Mouse (Mus musculus): ENCODE measurements around the gene L3mbtl1. TPM values are rescaled to one million over a fixed set of nuclear protein-coding genes. Genes with fewer than 3 reads are reported as not detected.
A peak's percentile ranks its signal among the peaks of the same experiment; 100 is the strongest.

Gene L3mbtl1
- polyA plus RNA-seq, 1 experiment = not detected

DNA sequence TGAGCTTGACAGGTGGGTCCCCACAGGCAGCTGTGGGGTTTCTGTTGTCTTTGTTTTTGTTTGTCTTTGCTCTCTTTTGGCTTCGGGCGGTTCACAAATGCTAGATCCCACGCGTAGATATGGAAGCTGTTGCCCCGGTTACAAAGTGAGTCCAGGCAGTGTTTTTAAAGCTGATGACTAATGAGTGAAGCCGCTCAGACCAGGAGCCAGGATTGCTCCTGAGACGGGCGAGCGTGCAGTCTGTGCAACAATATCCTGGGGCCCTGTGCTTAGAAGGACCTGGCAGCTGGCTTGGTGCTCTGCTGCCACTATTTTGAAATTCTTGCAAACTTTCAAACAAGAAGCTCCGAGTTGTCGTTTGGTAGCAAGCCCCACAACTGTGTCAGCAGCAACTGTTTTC is 30.4 kb downstream of the L3mbtl1 start:
- Histone ChIP-seq H3K27ac (ENCODE audit: insufficient read depth, low read depth, low read length) (no peak overlapping the region), H3K27me3 (ENCODE audit: control insufficient read depth, insufficient read depth, low read length) (no peaks in the 10 kb centered on the region), H3K36me3 (ENCODE audit: control insufficient read depth, insufficient read depth, low read length) (no peaks in the 10 kb centered on the region), H3K4me3 (ENCODE audit: low read depth, low read length) (no peak overlapping the region), H3K4me1 (ENCODE audit: control insufficient read depth, insufficient read depth, insufficient read length, low read length) (no peaks in the 10 kb centered on the region; the same call in 1 of the 2 replicates)
- 40% methylated on average over 11 of the region's 11 CpGs for WGBS
- no peak for TF ChIP-seq POLR2A (IDR thresholded peaks at IDR 0.05; ENCODE audit: low read depth, low read length)
- no peak for TF ChIP-seq CTCF (IDR thresholded peaks at IDR 0.05; ENCODE audit: extremely low read depth, insufficient read length, insufficient replicate concordance, low read depth, low read length)

DNA sequence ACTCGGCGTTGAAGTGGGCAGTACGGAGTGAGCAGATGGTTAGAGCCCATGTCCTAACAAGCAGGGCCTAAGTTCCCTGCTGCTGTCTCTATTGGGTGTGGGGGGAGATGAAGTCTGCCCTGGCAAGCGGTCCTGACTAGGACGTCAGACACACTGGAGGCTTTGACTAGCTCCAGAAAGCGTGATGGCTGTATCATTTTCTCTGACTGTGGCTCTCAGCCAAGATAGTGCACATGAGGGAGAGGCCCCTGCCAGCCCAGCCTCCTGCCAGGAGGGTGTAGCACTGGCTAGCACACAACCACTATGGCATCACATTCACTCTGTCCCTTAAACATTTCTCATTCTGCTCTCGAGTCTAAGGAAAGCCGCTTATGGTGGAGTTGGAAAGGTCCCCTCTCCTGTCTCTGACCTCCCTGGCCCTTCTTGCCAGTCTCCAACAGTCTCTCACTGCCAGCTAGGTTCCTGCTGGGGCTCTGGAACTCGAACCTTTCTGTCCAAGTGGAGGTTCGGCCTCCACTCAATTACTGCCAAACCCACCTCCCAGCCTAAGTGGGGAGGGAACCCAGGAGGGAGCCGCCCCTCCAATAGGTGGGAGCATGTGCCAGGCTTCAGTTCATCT is 32.0 kb downstream of the L3mbtl1 start:
- H3K27me3 ChIP-seq (ENCODE audit: control insufficient read depth, insufficient read depth, low read length) = no peaks in the 10 kb centered on the region
- no peak overlapping the region for H3K4me3 ChIP-seq (ENCODE audit: low read depth, low read length)
- H3K36me3 ChIP-seq (ENCODE audit: control insufficient read depth, insufficient read depth, low read length) = no peaks in the 10 kb centered on the region
- H3K27ac ChIP-seq (ENCODE audit: insufficient read depth, low read depth, low read length) = no peak overlapping the region
- WGBS = 74% methylated on average over 11 of the region's 11 CpGs
- no peaks in the 10 kb centered on the region; the same call in 1 of the 2 replicates for H3K4me1 ChIP-seq (ENCODE audit: control insufficient read depth, insufficient read depth, insufficient read length, low read length)
- TF ChIP-seq CTCF (IDR thresholded peaks at IDR 0.05; ENCODE audit: extremely low read depth, insufficient read length, insufficient replicate concordance, low read depth, low read length) (no peak), POLR2A (IDR thresholded peaks at IDR 0.05; ENCODE audit: low read depth, low read length) (no peak)

DNA sequence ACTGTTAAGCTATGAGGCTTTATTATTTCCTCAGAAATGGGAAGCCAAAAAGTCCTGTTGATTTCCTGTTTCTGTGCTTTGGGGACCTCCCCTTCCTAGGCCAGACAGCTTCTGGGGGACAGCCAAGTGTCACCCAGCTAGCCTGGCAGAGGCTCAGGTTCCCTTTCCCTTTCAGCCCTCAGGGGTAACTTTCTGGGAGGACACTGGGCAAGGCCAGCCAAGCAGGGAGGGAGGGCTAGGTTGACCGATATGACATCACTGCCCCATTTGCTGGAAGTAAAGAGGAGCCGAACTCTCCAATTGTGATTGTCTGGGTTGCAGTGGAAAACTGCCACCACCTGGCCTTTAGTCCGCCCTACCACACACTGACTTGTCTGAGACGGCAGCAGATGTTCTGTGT is 32.7 kb downstream of the L3mbtl1 start:
- no peak; the same call in 1 of the 2 replicates for TF ChIP-seq POLR2A (IDR thresholded peaks at IDR 0.05; ENCODE audit: low read depth, low read length)
- Histone ChIP-seq H3K4me3 (ENCODE audit: low read depth, low read length) (no peak overlapping the region), H3K27me3 (ENCODE audit: control insufficient read depth, insufficient read depth, low read length) (no peaks in the 10 kb centered on the region), H3K27ac (ENCODE audit: insufficient read depth, low read depth, low read length) (no peak overlapping the region), H3K4me1 (ENCODE audit: control insufficient read depth, insufficient read depth, insufficient read length, low read length) (no peaks in the 10 kb centered on the region; the same call in 1 of the 2 replicates), H3K36me3 (ENCODE audit: control insufficient read depth, insufficient read depth, low read length) (no peaks in the 10 kb centered on the region)
- WGBS = 68% methylated on average over 4 of the region's 4 CpGs

DNA sequence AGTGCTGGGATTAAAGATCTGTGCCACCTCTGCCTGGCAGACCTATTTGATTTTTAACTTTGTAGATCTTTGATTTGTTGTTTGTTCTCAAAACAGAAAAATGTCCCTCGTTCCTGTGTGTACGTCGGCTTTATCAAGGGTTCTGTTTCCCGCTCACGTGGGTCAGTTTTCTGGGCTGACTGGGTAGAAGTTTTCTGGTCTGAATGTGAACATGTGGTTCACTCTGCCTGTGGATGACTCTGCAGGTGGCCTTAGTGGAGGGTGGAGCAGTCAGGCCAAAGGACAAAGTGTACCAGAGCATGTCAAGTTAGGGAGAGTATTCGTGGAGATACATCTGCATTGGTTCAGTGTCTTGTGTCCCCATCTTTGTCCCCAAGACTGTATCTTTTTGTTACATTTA is 41.1 kb downstream of the L3mbtl1 start:
- Histone ChIP-seq H3K27me3 (ENCODE audit: control insufficient read depth, insufficient read depth, low read length) (no peaks in the 10 kb centered on the region), H3K4me1 (ENCODE audit: control insufficient read depth, insufficient read depth, insufficient read length, low read length) (peaks cover 21% of the 10 kb centered on the region; the same call in 1 of the 2 replicates), H3K4me3 (ENCODE audit: low read depth, low read length) (no peak overlapping the region), H3K36me3 (ENCODE audit: control insufficient read depth, insufficient read depth, low read length) (no peaks in the 10 kb centered on the region), H3K27ac (ENCODE audit: insufficient read depth, low read depth, low read length) (peak overlapping the region; percentile 83; the same call in 1 of the 2 replicates)
- no peak for TF ChIP-seq CTCF (IDR thresholded peaks at IDR 0.05; ENCODE audit: extremely low read depth, insufficient read length, insufficient replicate concordance, low read depth, low read length)
- no peak for TF ChIP-seq POLR2A (IDR thresholded peaks at IDR 0.05; ENCODE audit: low read depth, low read length)
- 67% methylated on average over 6 of the region's 6 CpGs for WGBS

DNA sequence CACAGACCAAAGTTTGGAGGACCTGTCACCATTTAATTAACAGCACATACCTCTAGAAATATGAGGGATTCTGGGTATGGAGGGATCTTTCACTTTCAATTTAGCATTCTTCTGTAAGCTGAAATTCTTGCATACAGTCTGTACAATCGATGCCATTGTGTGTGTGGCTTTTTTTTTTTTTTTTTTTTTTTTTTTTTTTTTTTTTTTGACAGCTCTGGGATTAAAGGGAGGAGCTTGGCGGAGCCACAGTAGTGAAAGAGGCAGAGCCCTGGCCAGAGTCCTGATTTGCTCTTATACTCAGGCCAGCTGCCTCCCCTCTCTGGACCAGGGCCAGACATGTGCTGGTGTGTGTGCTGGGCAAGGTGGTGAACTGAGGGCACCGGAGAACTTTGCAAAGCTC is 42.7 kb downstream of the L3mbtl1 start:
- whole genome bisulfite sequencing = 9% methylated on average over 3 of the region's 3 CpGs
- H3K36me3 ChIP-seq (ENCODE audit: control insufficient read depth, insufficient read depth, low read length) = no peaks in the 10 kb centered on the region
- TF ChIP-seq POLR2A (IDR thresholded peaks at IDR 0.05; ENCODE audit: low read depth, low read length) (no peak), CTCF (IDR thresholded peaks at IDR 0.05; ENCODE audit: extremely low read depth, insufficient read length, insufficient replicate concordance, low read depth, low read length) (no peak)
- no peak overlapping the region for H3K4me3 ChIP-seq (ENCODE audit: low read depth, low read length)
- no peak overlapping the region for H3K27ac ChIP-seq (ENCODE audit: insufficient read depth, low read depth, low read length)
- no peaks in the 10 kb centered on the region for H3K27me3 ChIP-seq (ENCODE audit: control insufficient read depth, insufficient read depth, low read length)
- H3K4me1 ChIP-seq (ENCODE audit: control insufficient read depth, insufficient read depth, insufficient read length, low read length) = peaks cover 21% of the 10 kb centered on the region; the same call in 1 of the 2 replicates

DNA sequence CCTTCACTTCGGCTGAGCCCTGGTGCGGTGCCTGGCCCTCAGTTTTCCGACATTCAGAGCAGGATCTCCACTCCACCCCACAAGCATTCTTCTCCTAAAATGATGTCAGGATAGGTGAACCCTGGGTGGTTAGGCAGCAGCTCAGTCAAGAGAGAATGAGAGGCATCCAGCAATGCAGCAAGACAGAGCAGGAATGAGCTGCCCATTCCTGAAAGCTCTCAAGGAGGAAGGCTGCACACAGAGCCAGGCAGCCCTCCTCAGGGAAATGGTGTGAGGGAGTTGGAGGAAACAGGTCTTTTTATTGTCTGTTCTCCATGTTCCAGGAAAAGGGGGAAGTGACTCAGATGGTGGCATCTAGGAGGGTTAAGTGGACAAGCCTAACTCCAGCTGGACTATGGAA is 43.5 kb downstream of the L3mbtl1 start:
- H3K36me3 ChIP-seq (ENCODE audit: control insufficient read depth, insufficient read depth, low read length) = no peaks in the 10 kb centered on the region
- H3K27ac ChIP-seq (ENCODE audit: insufficient read depth, low read depth, low read length) = peak overlapping the region; percentile 43
- no peaks in the 10 kb centered on the region for H3K27me3 ChIP-seq (ENCODE audit: control insufficient read depth, insufficient read depth, low read length)
- H3K4me3 ChIP-seq (ENCODE audit: low read depth, low read length) = no peak overlapping the region
- TF ChIP-seq POLR2A (IDR thresholded peaks at IDR 0.05; ENCODE audit: low read depth, low read length) (no peak), CTCF (IDR thresholded peaks at IDR 0.05; ENCODE audit: extremely low read depth, insufficient read length, insufficient replicate concordance, low read depth, low read length) (no peak)
- WGBS = 65% methylated on average over 3 of the region's 3 CpGs
- H3K4me1 ChIP-seq (ENCODE audit: control insufficient read depth, insufficient read depth, insufficient read length, low read length) = peaks cover 25% of the 10 kb centered on the region

DNA sequence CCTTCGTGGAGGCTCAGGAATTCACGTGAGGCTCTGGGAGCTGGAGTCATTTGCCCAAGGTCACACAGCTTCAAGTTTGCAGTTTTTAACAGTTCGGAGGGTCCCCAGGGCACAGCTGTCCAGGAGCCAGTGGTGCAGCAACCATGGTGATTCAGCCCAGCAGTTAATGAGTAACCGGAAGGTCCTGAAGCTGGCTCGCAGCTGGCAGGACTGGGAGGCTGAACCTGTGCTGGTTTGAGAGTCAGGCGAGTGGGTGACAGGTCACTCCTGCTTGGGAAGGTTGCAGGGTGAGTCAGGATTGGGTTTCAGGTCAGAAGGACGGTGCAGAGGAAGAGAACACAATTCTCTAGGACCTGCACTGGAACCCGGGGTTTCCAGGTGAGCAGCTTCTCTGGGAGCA is 43.9 kb downstream of the L3mbtl1 start, which contains the start of gene Sgk2:
Sgk2 (plus strand) TSS at position 113 of the 400 bp plus-strand sequence.
- WGBS = 14% methylated on average over 8 of the region's 8 CpGs
- Histone ChIP-seq H3K4me3 (ENCODE audit: low read depth, low read length) (no peak within 1 kb of the TSS; the same call in 1 of the 2 replicates), H3K36me3 (ENCODE audit: control insufficient read depth, insufficient read depth, low read length) (no peaks in the 10 kb centered on the region), H3K27me3 (ENCODE audit: control insufficient read depth, insufficient read depth, low read length) (no peaks in the 10 kb centered on the region), H3K27ac (ENCODE audit: insufficient read depth, low read depth, low read length) (peak within 1 kb of the TSS; percentile 43), H3K4me1 (ENCODE audit: control insufficient read depth, insufficient read depth, insufficient read length, low read length) (peaks cover 29% of the 10 kb centered on the region)
- TF ChIP-seq POLR2A (IDR thresholded peaks at IDR 0.05; ENCODE audit: low read depth, low read length) = no peak
- TF ChIP-seq CTCF (IDR thresholded peaks at IDR 0.05; ENCODE audit: extremely low read depth, insufficient read length, insufficient replicate concordance, low read depth, low read length) = no peak
